Mouse (Mus musculus) MEL (cell line): ENCODE measurements around the gene Nicn1. TPM values are rescaled to one million over a fixed set of nuclear protein-coding genes. Genes with fewer than 3 reads are reported as not detected.

Experiments
- DNase-seq: peaks from one replicate; pipeline ENCODE4 v3.0.0; 2011; ENCODE audit warnings: low read depth, low spot score
- H3K27ac ChIP-seq: 2 replicates; pipeline ENCODE4 v1.5.1; 2012; ENCODE audit warnings: low read depth, mild to moderate bottlenecking, control low read depth, low read length, moderate library complexity; ENCODE audit not compliant: control insufficient read depth
- H3K27me3 ChIP-seq, 2 experiments: fragments of 150-350 bp in 1 of 2; sonication (generic) in 1 of 2; 2 replicates each; pipeline ENCODE4 v1.6.1; 2012; ENCODE audit warnings: low read length in 2 of 2, mild to moderate bottlenecking in 2 of 2, improper control_type of control experiment in 1 of 2, moderate library complexity in 1 of 2; ENCODE audit not compliant: insufficient read depth in 2 of 2, control insufficient read depth in 1 of 2
- H3K36me3 ChIP-seq, 2 experiments: 2 replicates each; pipeline ENCODE4 v1.6.1; 2012 to 2014; ENCODE audit warnings: low read length in 2 of 2, improper control_type of control experiment in 1 of 2, inconsistent platforms in 1 of 2, mild to moderate bottlenecking in 1 of 2; ENCODE audit not compliant: insufficient read depth in 2 of 2, control insufficient read depth in 1 of 2
- H3K4me1 ChIP-seq, 2 experiments: fragments of 150-350 bp in 1 of 2; sonication (generic) in 1 of 2; 2 replicates each; pipeline ENCODE4 v1.6.1; 2012; ENCODE audit warnings: low read length in 2 of 2, improper control_type of control experiment in 1 of 2, mild to moderate bottlenecking in 1 of 2; ENCODE audit not compliant: insufficient read depth in 2 of 2, control insufficient read depth in 1 of 2
- H3K4me3 ChIP-seq, 2 experiments: fragments of 150-350 bp in 1 of 2; sonication (generic) in 1 of 2; 2 replicates each; pipeline ENCODE4 v1.5.1; 2012; ENCODE audit warnings: low read depth in 2 of 2, low read length in 2 of 2, mild to moderate bottlenecking in 2 of 2, moderate library complexity in 2 of 2, control low read depth in 1 of 2, improper control_type of control experiment in 1 of 2; ENCODE audit not compliant: control insufficient read depth in 1 of 2, insufficient read depth in 1 of 2
- H3K79me2 ChIP-seq: 2 replicates; pipeline ENCODE4 v1.6.1; 2012; ENCODE audit warnings: mild to moderate bottlenecking, low read length, moderate library complexity; ENCODE audit not compliant: control insufficient read depth, poor library complexity, insufficient read depth
- H3K9ac ChIP-seq: 2 replicates; pipeline ENCODE4 v1.6.1; 2012; ENCODE audit warnings: low read depth, mild to moderate bottlenecking, control low read depth, low read length, moderate library complexity; ENCODE audit not compliant: control insufficient read depth, poor library complexity, severe bottlenecking
- H3K9me3 ChIP-seq: fragments of 150-350 bp; sonication (generic); replicated peaks from 2 replicates; pipeline ENCODE4 v1.6.1; 2012; ENCODE audit warnings: mild to moderate bottlenecking, low read length, improper control_type of control experiment, moderate library complexity; ENCODE audit not compliant: insufficient read depth
- ELF1 ChIP-seq: IDR thresholded peaks from 2 replicates; pipeline ENCODE4 v1.6.1; 2014; ENCODE audit warnings: low read depth, mild to moderate bottlenecking, inconsistent platforms, low read length, improper control_type of control experiment, moderate library complexity
- ETS1 ChIP-seq: IDR thresholded peaks from 2 replicates; pipeline ENCODE4 v1.6.1; 2012; ENCODE audit warnings: low read depth, mild to moderate bottlenecking, inconsistent platforms, low read length, improper control_type of control experiment, moderate library complexity
- HCFC1 ChIP-seq: IDR thresholded peaks from 2 replicates; pipeline ENCODE4 v1.6.1; 2012; ENCODE audit warnings: low read depth, mild to moderate bottlenecking, inconsistent platforms, low read length, improper control_type of control experiment, moderate library complexity
- MEF2A ChIP-seq: IDR thresholded peaks from 2 replicates; pipeline ENCODE4 v1.6.1; 2014; ENCODE audit warnings: low read depth, mild to moderate bottlenecking, inconsistent platforms, low read length, improper control_type of control experiment; ENCODE audit not compliant: poor library complexity, insufficient replicate concordance, severe bottlenecking; ENCODE audit errors: extremely low read depth
- MYB ChIP-seq: IDR thresholded peaks from 2 replicates; pipeline ENCODE4 v1.6.1; 2011; ENCODE audit warnings: mild to moderate bottlenecking, low read depth, low read length, improper control_type of control experiment
- MYC ChIP-seq: IDR thresholded peaks from 2 replicates; pipeline ENCODE4 v1.6.1; 2011; ENCODE audit warnings: low read depth, mild to moderate bottlenecking, low read length, improper control_type of control experiment, moderate library complexity
- NELFE ChIP-seq: IDR thresholded peaks from 2 replicates; pipeline ENCODE4 v1.6.1; 2011; ENCODE audit warnings: low read depth, low read length, improper control_type of control experiment
- NRF1 ChIP-seq: IDR thresholded peaks from 2 replicates; pipeline ENCODE4 v1.6.1; 2014; ENCODE audit warnings: low read depth, mild to moderate bottlenecking, inconsistent platforms, low read length, improper control_type of control experiment, moderate library complexity; ENCODE audit not compliant: poor library complexity, insufficient read depth, severe bottlenecking
- POLR2A ChIP-seq, 2 experiments: IDR thresholded peaks; 2 replicates each; pipeline ENCODE4 v1.6.1; 2011 to 2012; ENCODE audit warnings: low read length in 2 of 2, mild to moderate bottlenecking in 2 of 2, control low read depth in 1 of 2, improper control_type of control experiment in 1 of 2, low read depth in 1 of 2, moderate library complexity in 1 of 2; ENCODE audit not compliant: control insufficient read depth in 1 of 2, insufficient read depth in 1 of 2, poor library complexity in 1 of 2
- POLR2AphosphoS2 ChIP-seq: IDR thresholded peaks from 2 replicates; pipeline ENCODE4 v1.6.1; 2011; ENCODE audit warnings: low read length, improper control_type of control experiment
- SIN3A ChIP-seq: IDR thresholded peaks from 2 replicates; pipeline ENCODE4 v1.6.1; 2012; ENCODE audit warnings: low read length, improper control_type of control experiment, inconsistent platforms
- SMC3 ChIP-seq: IDR thresholded peaks from 2 replicates; pipeline ENCODE4 v1.6.1; 2011; ENCODE audit warnings: low read depth, low read length, improper control_type of control experiment
- TAL1 ChIP-seq: IDR thresholded peaks from 2 replicates; pipeline ENCODE4 v1.6.1; 2012; ENCODE audit warnings: mild to moderate bottlenecking, inconsistent platforms, low read length, moderate library complexity, mixed read lengths
- TBP ChIP-seq: IDR thresholded peaks from 2 replicates; pipeline ENCODE4 v1.8.0; 2011; ENCODE audit warnings: low read depth, low read length, improper control_type of control experiment
- TCF12 ChIP-seq: IDR thresholded peaks from 2 replicates; pipeline ENCODE4 v1.6.1; 2014; ENCODE audit warnings: low read depth, mild to moderate bottlenecking, inconsistent platforms, low read length, improper control_type of control experiment, moderate library complexity
- USF1 ChIP-seq: IDR thresholded peaks from 2 replicates; pipeline ENCODE4 v1.6.1; 2014; ENCODE audit warnings: low read depth, mild to moderate bottlenecking, inconsistent platforms, low read length, improper control_type of control experiment, moderate library complexity
- ZC3H11A ChIP-seq: IDR thresholded peaks from 2 replicates; pipeline ENCODE4 v1.6.1; 2012; ENCODE audit warnings: low read depth, mild to moderate bottlenecking, inconsistent platforms, low read length, improper control_type of control experiment
- ZKSCAN1 ChIP-seq: IDR thresholded peaks from 2 replicates; pipeline ENCODE4 v1.6.1; 2012; ENCODE audit warnings: low read depth, mild to moderate bottlenecking, inconsistent platforms, low read length, improper control_type of control experiment, moderate library complexity
- ZMIZ1 ChIP-seq: IDR thresholded peaks from 2 replicates; pipeline ENCODE4 v1.6.1; 2012; ENCODE audit warnings: low read depth, mild to moderate bottlenecking, inconsistent platforms, low read length, improper control_type of control experiment, moderate library complexity
- polyA plus RNA-seq, 2 experiments: library from polyadenylated mRNA; stranded (reverse) in 1 of 2; unstranded in 1 of 2; fragments of >175 nt in 1 of 2; fragments of >200 nt in 1 of 2; gene quantifications; 2 replicates each; pipeline versions ENCODE4 v1.2.1 to v1.2.4; 2012; ENCODE audit warnings: low replicate concordance in 2 of 2, low read depth in 1 of 2; ENCODE audit not compliant: insufficient read length in 2 of 2, insufficient read depth in 1 of 2, missing spikeins in 1 of 2
- total RNA-seq: library from RNA; depleted of rRNA; stranded (reverse); fragments of 300-350 nt; gene quantifications from 2 replicates; pipeline ENCODE4 v1.2.3, GENCODE M21; 2012

Gene Nicn1
- total and polyA plus RNA-seq, 3 experiments = 1.6 to 4.7 TPM; not detected in 1

GRCm38 (mm10) chr9:108305170-108305569 is 14.9 kb downstream of the Nicn1 start:
- peak; percentile 30 for DNase-seq
- H3K27ac ChIP-seq = peak overlapping the region; percentile 81

GRCm38 (mm10) chr9:108305629-108306520 is 15.6 kb downstream of the Nicn1 start, which contains the start of the genes Rhoa and Tcta:
Gene Rhoa (plus strand): TSS chr9:108306129.
Gene Tcta (minus strand): TSS chr9:108306160.
- H3K9me3 ChIP-seq = no peaks in the 10 kb centered on the region
- DNase-seq = peak; percentile 99
- H3K9ac ChIP-seq = peak within 1 kb of the TSS; percentile 99
- peak within 1 kb of the TSS; percentile 87 to 98 for H3K4me3 ChIP-seq
- H3K27ac ChIP-seq = peak within 1 kb of the TSS; percentile 99
- H3K36me3 ChIP-seq = peaks cover 2 to 36% of the 10 kb centered on the region in 2 experiments; a peak in 3 of 4 replicates
- peaks cover 4 to 20% of the 10 kb centered on the region in 2 experiments; a peak in 3 of 4 replicates for H3K4me1 ChIP-seq
- peaks cover 47% of the 10 kb centered on the region for H3K79me2 ChIP-seq
- no peaks in the 10 kb centered on the region for H3K27me3 ChIP-seq
- TF ChIP-seq MEF2A (peak; percentile 85), ETS1 (no peak), ELF1 (peak; percentile 95), POLR2A (IDR thresholded peaks at IDR 0.05; ENCODE audit: control insufficient read depth in 1 of 2, insufficient read depth in 1 of 2, low read depth in 1 of 2, low read length in 2 of 2, poor library complexity in 1 of 2) (peak; percentile 88 to 100), USF1 (peak; percentile 34), NELFE (peak; percentile 100), NRF1 (peak; percentile 87), MYB (peak; percentile 57), TBP (peak; percentile 99), POLR2AphosphoS2 (peak; percentile 96), HCFC1 (peak; percentile 82), ZKSCAN1 (no peak), TAL1 (no peak), SMC3 (no peak), ZMIZ1 (peak; percentile 99), TCF12 (peak; percentile 49; the same call in 1 of the 2 replicates), SIN3A (peak; percentile 64; the same call in 1 of the 2 replicates), MYC (peak; percentile 73)

More at GRCm38 (mm10) chr9:108305170-108305569, 14.9 kb downstream of the Nicn1 start:
- no peaks in the 10 kb centered on the region for H3K27me3 ChIP-seq
- no peaks in the 10 kb centered on the region for H3K9me3 ChIP-seq
- H3K4me3 ChIP-seq = peak overlapping the region; percentile 75 to 83
- H3K9ac ChIP-seq = peak overlapping the region; percentile 83
- peaks cover 0 to 30% of the 10 kb centered on the region in 2 experiments; a peak in 3 of 4 replicates for H3K36me3 ChIP-seq
- H3K79me2 ChIP-seq = peaks cover 41% of the 10 kb centered on the region
- H3K4me1 ChIP-seq = peaks cover 4 to 19% of the 10 kb centered on the region in 2 experiments; a peak in 3 of 4 replicates
- 0 out of 2 replicates have a peak, but pooled peaks have one; percentile 5 for TF ChIP-seq NRF1
- TF ChIP-seq MYC = no peak
- TF ChIP-seq ZC3H11A = no peak
